7 mouse cellular contexts compared by ENCODE assay signal in the genomic region with DNA sequence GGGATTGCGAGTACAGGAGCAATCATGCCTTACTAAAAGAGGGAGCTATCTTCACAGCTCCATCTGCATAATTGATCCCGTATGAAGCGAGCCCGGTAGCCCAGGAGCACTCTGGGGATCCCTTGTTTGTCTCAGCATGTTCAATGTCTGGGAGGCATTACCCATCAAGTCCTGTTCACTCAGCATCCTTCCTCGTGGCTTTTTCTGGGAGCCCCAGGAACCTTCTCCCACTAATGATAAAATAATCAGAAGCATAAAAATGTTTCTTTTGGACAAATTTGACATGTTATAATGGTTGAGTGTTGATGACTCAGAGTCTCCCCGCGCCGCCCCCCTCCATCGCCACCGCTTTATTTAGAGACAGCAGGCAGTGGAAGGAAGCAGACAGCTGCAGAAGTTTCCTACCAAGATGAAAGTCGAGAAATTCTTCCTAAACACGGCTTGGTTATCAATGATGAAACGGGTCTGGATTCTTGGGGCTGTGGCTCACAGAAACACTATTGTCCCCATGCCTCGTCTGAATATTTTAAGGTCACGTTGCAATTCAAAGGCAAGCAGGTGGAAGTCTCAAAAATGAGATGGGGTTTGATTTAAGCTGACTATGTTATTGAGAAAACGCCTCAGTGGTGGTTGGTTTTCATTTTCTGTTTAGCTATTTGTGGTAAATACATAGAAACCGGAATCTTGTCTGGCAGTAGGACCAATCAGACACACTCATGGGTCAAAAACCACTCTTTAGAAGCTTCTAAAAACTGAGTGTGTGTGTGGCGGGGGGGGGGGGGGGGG.
DNase-seq lines count a peak whose midpoint lies in the region; ATAC-seq and TF ChIP-seq lines count a peak whose summit lies in the region.

No protein-coding gene starts in this region.

- no peak overlapping the region for H3K27ac ChIP-seq in CH12.LX (ENCODE audit: insufficient read depth, low read depth)
- H3K27ac ChIP-seq in heart, embryonic 16.5 days (ENCODE audit: low read length) = no peak overlapping the region

- dilution Hi-C loops in CH12.LX (cut with MboI; ENCODE audit: extremely low pct_ligation_motif_present, extremely low pct_unique_long_range_greater_than_20kb, low sequenced_read_pairs) = no loop called here

- no peaks in the 10 kb centered on the region for H3K36me3 ChIP-seq in C2C12 (ENCODE audit: control insufficient read depth, insufficient read depth)
- H3K36me3 ChIP-seq in CH12.LX (replicated peaks in 1 of 2; ENCODE audit: control insufficient read depth in 1 of 2, insufficient read depth in 1 of 2, low read length in 1 of 2) = no peaks in the 10 kb centered on the region
- no peaks in the 10 kb centered on the region for H3K36me3 ChIP-seq in heart, embryonic 16.5 days (ENCODE audit: control insufficient read depth, insufficient read depth)

- peaks cover 0 to 36% of the 10 kb centered on the region in 2 experiments; a peak in 2 of 4 replicates for H3K4me1 ChIP-seq in CH12.LX (ENCODE audit: control insufficient read depth in 1 of 2, insufficient read depth in 2 of 2)
- H3K4me1 ChIP-seq in heart, embryonic 16.5 days (ENCODE audit: control insufficient read depth, insufficient read depth, low read length) = peaks cover 5% of the 10 kb centered on the region; the same call in 1 of the 2 replicates

- H3K79me2 ChIP-seq in C2C12 (ENCODE audit: control insufficient read depth, insufficient read depth) (no peaks in the 10 kb centered on the region), CH12.LX (replicated peaks; ENCODE audit: control insufficient read depth, extremely low read depth, insufficient read depth, poor library complexity, severe bottlenecking) (no peaks in the 10 kb centered on the region)

- H3K27me3 ChIP-seq in C2C12 (ENCODE audit: control insufficient read depth, insufficient read depth, insufficient read length) (no peaks in the 10 kb centered on the region), CH12.LX (replicated peaks) (no peaks in the 10 kb centered on the region)
- H3K27me3 ChIP-seq in heart, embryonic 16.5 days (ENCODE audit: control insufficient read depth, insufficient read depth, low read length) = no peaks in the 10 kb centered on the region

- TF ChIP-seq RAD21 in CH12.LX (IDR thresholded peaks at IDR 0.05; ENCODE audit: low read depth, low read length) = no peak

- H3K4me3 ChIP-seq in C2C12 (ENCODE audit: insufficient read depth, poor library complexity, severe bottlenecking) (no peak overlapping the region), CH12.LX (replicated peaks in 1 of 3; ENCODE audit: low read depth in 2 of 3, low read length in 2 of 3, poor library complexity in 1 of 3) (no peak overlapping the region)
- H3K4me3 ChIP-seq in heart, embryonic 16.5 days (ENCODE audit: low read length) = no peak overlapping the region; the same call in 1 of the 2 replicates

- TF ChIP-seq POLR2A in CH12.LX (IDR thresholded peaks at IDR 0.05; ENCODE audit: low read depth, low read length) = no peak

- H3K79me3 ChIP-seq in C2C12 (ENCODE audit: low read depth) = no peaks in the 10 kb centered on the region

- peak; percentile 45 for DNase-seq in CH12.LX (ENCODE audit: extremely low read depth)
- DNase-seq in left cerebral cortex, postnatal 14 days (ENCODE audit: low spot score in 2 of 2) = peak; percentile 64 to 71
- DNase-seq in right cerebral cortex, adult 2 months (ENCODE audit: low spot score in 2 of 2) = peak; percentile 82 to 86
- no peak for DNase-seq in gastrocnemius, postnatal 25 days

- TF ChIP-seq CTCF in C2C12 (IDR thresholded peaks at IDR 0.05; ENCODE audit: control insufficient read depth, insufficient read depth, insufficient read length) (no peak), CH12.LX (conservative IDR thresholded peaks at IDR 0.05 in 1 of 2, IDR thresholded peaks at IDR 0.05 in 1 of 2; ENCODE audit: low read depth in 2 of 2, low read length in 2 of 2) (no peak)

- intact Hi-C loops in left cerebral cortex, postnatal 14 days (cut with DNase I) = no loop called here

- peak overlapping the region; percentile 40 for H3K9ac ChIP-seq in CH12.LX (ENCODE audit: insufficient read depth, low read depth)
- H3K9ac ChIP-seq in heart, embryonic 16.5 days (ENCODE audit: low read length) = no peak overlapping the region

- TF ChIP-seq EP300 in CH12.LX (IDR thresholded peaks at IDR 0.05; ENCODE audit: low read length) = no peak

- H3K4me2 ChIP-seq in CH12.LX (ENCODE audit: insufficient read depth, low read depth, poor library complexity, severe bottlenecking) = peak overlapping the region; percentile 96
- peak overlapping the region; percentile 50 for H3K4me2 ChIP-seq in heart, embryonic 16.5 days (ENCODE audit: low read depth, low read length)

- H3ac ChIP-seq in C2C12 (ENCODE audit: control insufficient read depth, insufficient read length, low read depth) = no peak overlapping the region

- H3K9me3 ChIP-seq in CH12.LX (replicated peaks; ENCODE audit: low read length) = no peaks in the 10 kb centered on the region
- H3K9me3 ChIP-seq in heart, embryonic 16.5 days (replicated peaks; ENCODE audit: control insufficient read depth, low read length) = no peaks in the 10 kb centered on the region

- 41% methylated on average over 17 of the region's 18 CpGs for WGBS in heart, embryonic 16.5 days

- no peak for ATAC-seq in heart, embryonic 16.5 days (replicated peaks; ENCODE audit: extremely low read depth, insufficient read depth, low FRiP score)
- ATAC-seq in cerebellum, adult (ENCODE audit: insufficient number of reproducible peaks, low FRiP score, low TSS enrichment) = no peak

- in situ Hi-C loops in CH12.LX (cut with MboI; ENCODE audit: low pct_ligation_motif_present, low pct_unique_long_range_greater_than_20kb, low sequenced_read_pairs) = no loop called here

TF ChIP-seq in C2C12, 6 proteins besides CTCF, POLR2A, EP300 and RAD21:
- TF ChIP-seq FOSL1 (IDR thresholded peaks at IDR 0.05; ENCODE audit: insufficient read depth, low read length, poor library complexity, severe bottlenecking) (no peak), MYOG (IDR thresholded peaks at IDR 0.05; ENCODE audit: control insufficient read depth, extremely low read depth, insufficient read length) (no peak), CEBPB (IDR thresholded peaks at IDR 0.05; ENCODE audit: low read depth) (no peak), MYOD1 (IDR thresholded peaks at IDR 0.05; ENCODE audit: control insufficient read depth, insufficient read length, low read depth) (peak; percentile 88)
TF ChIP-seq in C2C12: peak in this region for 1.

TF ChIP-seq in CH12.LX, 34 proteins besides CTCF, POLR2A, EP300 and RAD21:
- TF ChIP-seq ZMIZ1 (IDR thresholded peaks at IDR 0.05; ENCODE audit: low read depth, low read length) (no peak), BHLHE40 (IDR thresholded peaks at IDR 0.05; ENCODE audit: low read depth, low read length) (0 out of 2 replicates have a peak, but pooled peaks have one; percentile 21), CHD2 (IDR thresholded peaks at IDR 0.05; ENCODE audit: low read length) (0 out of 2 replicates have a peak, but pooled peaks have one; percentile 15), RCOR1 (conservative IDR thresholded peaks at IDR 0.05; ENCODE audit: low read depth, low read length) (no peak), ETS1 (conservative IDR thresholded peaks at IDR 0.05; ENCODE audit: low read depth, low read length) (peak; percentile 38; the same call in 1 of the 2 replicates)
